26 mouse cellular contexts compared by ENCODE assay signal in genomic region chr8:95983690-95984089, GRCm38 (mm10).
"Had no signal": no experiment of that assay in that cellular context is flagged by ENCODE, and none has a peak within 500 bp of the region (broad histone marks: within the 10 kb centered on the region; RNA-seq: fewer than 3 reads in every experiment).

No protein-coding gene starts in this region.

- H3K9ac ChIP-seq: embryonic facial prominence, embryonic 12.5 days; embryonic facial prominence, embryonic 13.5 days; embryonic facial prominence, embryonic 15.5 days; forebrain, embryonic 12.5 days; forebrain, embryonic 13.5 days; forebrain, embryonic 15.5 days; forebrain, postnatal 0 days had no signal

- DNase-seq: cerebellum, adult 9-10 months; cerebellum, adult 9-11 months; cerebellum, postnatal 10 days; cerebellum, postnatal 14 days; cerebellum, postnatal 25 days; cerebellum, postnatal 36 days; embryo, embryonic 11 days; forebrain, postnatal 0 days; gastrocnemius, adult 2 months; gastrocnemius, postnatal 10 days; gastrocnemius, postnatal 14 days; gastrocnemius, postnatal 25 days; gastrocnemius, postnatal 36 days; heart, adult 11 months; heart, adult 18-20 months had no signal

- ATAC-seq: forebrain, embryonic 13.5 days; forebrain, embryonic 14.5 days; forebrain, embryonic 15.5 days; forebrain, embryonic 16.5 days; forebrain, postnatal 0 days had no signal

- H3K9me3 ChIP-seq: embryonic facial prominence, embryonic 10.5 days; embryonic facial prominence, embryonic 12.5 days; embryonic facial prominence, embryonic 13.5 days; embryonic facial prominence, embryonic 15.5 days; forebrain, embryonic 10.5 days; forebrain, embryonic 12.5 days; forebrain, embryonic 13.5 days; forebrain, embryonic 15.5 days had no signal

- H3K4me3 ChIP-seq: embryonic facial prominence, embryonic 10.5 days; embryonic facial prominence, embryonic 12.5 days; embryonic facial prominence, embryonic 13.5 days; embryonic facial prominence, embryonic 15.5 days; erythroblast, embryonic 14.5 days; forebrain, embryonic 10.5 days; forebrain, embryonic 12.5 days; forebrain, embryonic 13.5 days; forebrain, embryonic 15.5 days; gastrocnemius, adult 2 months had no signal

- H3K27ac ChIP-seq: embryonic facial prominence, embryonic 10.5 days; embryonic facial prominence, embryonic 12.5 days; embryonic facial prominence, embryonic 13.5 days; embryonic facial prominence, embryonic 15.5 days; forebrain, embryonic 10.5 days; forebrain, embryonic 12.5 days; forebrain, embryonic 13.5 days; forebrain, embryonic 15.5 days; gastrocnemius, adult 2 months had no signal

- H3K36me3 ChIP-seq: embryonic facial prominence, embryonic 10.5 days; embryonic facial prominence, embryonic 12.5 days; embryonic facial prominence, embryonic 13.5 days; embryonic facial prominence, embryonic 15.5 days; forebrain, embryonic 10.5 days; forebrain, embryonic 12.5 days; forebrain, embryonic 15.5 days had no signal

- H3K4me1 ChIP-seq: embryonic facial prominence, embryonic 13.5 days had no signal

- H3K27me3 ChIP-seq: embryonic facial prominence, embryonic 12.5 days; embryonic facial prominence, embryonic 15.5 days; forebrain, embryonic 15.5 days had no signal
